Mouse (Mus musculus): Measurements from ENCODE around the gene Cd207.

Gene Cd207

GRCm38 (mm10) chr6:83677757-83678156 lies at the start of gene Cd207:
TSS of gene Cd207 (minus strand) at chr6:83677857.
- DNase-seq (ENCODE audit: low read depth, low spot score): no peak

DNA sequence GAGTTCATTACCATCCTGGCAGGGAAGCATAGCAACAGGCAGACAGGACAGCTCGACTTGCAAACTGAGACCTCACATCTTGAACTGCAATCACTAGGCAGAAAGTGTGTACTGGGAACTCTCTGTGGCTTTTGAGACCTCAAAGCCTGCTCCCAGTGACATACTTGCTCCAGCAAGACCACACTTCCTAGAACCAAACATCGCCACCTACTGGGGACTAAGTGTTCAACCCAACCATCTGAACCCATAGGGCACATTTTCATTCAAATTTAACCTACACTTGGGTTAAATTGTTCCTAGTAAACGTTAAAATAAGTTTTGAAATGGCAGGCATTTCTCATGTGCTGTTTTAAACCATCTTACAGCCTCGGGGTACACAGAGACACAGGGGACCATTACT lies 49.5 kb upstream of the Cd207 start:
- peak; percentile 14 for DNase-seq (ENCODE audit: low read depth, low spot score)

DNA sequence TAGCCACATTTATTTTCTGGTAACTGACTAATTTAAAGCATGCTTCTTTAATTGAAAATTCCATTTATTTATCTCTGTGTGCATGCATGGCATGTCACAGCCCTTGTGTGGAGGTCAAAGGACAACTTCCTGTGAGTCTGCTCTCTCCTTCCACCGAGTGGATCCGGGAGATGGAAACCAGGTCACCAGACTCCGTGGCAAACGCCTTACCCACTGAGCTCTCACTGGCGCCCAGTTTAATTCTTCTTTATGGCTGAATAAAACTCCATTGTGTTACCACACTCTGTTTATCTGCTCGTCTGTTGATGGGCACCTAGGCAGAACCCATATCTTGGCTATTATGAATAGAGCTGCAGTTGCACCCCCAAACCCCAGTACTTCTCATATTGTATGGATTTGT lies 44.9 kb upstream of the Cd207 start:
- DNase-seq (ENCODE audit: low read depth, low spot score): no peak

DNA sequence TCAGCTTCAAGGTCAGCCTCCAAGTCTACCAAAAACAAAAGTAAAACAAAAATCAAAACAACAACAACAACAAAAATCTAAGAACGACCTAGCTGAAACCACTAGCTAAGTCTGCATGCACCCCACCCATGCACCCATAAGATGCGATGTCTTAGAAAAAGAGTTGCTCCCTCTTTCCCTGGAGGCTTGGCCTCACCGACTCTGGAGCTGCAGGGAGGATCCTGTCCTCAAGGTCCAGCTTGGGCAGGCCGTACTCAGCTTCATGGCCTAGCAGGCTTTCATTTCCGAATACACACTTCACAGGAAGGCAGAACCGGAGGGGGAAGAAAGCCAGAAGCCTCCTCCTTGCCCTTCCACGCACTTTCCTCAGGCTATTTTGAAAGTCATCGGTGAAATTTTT lies 39.4 kb upstream of the Cd207 start:
- no peak for DNase-seq (ENCODE audit: low read depth, low spot score)

DNA sequence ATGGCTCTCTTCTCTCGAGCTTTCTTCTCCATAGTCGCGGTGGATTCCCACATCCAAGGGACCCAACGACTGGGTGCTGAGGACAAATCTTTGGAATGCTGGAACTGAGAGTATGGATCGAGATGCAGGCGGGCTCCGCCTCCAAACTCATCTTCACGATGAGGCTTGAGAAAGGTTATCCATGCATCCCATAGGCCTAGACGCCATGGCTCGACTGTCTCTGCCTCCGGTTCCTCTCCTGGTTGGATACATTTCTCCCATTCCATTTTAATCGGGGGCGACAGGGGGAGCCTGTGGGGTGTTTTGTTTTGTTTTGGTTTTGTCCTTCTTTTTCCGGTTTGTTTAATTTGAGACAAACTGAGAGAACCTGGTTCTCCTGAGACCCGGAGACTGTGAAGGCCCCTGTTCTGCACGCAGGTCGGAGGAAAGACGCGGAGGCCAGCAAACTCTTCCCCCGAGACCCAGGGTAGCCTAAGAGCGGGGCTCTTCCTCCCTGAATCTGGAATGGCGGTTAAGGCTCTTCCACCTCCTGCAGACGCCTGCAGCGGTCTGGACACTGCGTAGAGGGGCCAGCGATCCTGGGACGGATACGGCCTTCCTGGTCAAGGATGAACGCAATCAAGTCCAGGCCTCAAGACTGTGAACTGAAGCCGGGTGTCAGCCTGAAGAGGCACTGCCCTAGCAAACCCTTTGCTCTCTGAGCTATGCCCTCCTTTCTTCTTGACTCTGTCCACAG lies 38.0 kb upstream of the Cd207 start:
- no peak for DNase-seq (ENCODE audit: low read depth, low spot score)

- no peak for DNase-seq (ENCODE audit: low read depth, low spot score)
These were observed 36.8 kb upstream of the Cd207 start for GRCm38 (mm10) chr6:83714221-83715123.

DNA sequence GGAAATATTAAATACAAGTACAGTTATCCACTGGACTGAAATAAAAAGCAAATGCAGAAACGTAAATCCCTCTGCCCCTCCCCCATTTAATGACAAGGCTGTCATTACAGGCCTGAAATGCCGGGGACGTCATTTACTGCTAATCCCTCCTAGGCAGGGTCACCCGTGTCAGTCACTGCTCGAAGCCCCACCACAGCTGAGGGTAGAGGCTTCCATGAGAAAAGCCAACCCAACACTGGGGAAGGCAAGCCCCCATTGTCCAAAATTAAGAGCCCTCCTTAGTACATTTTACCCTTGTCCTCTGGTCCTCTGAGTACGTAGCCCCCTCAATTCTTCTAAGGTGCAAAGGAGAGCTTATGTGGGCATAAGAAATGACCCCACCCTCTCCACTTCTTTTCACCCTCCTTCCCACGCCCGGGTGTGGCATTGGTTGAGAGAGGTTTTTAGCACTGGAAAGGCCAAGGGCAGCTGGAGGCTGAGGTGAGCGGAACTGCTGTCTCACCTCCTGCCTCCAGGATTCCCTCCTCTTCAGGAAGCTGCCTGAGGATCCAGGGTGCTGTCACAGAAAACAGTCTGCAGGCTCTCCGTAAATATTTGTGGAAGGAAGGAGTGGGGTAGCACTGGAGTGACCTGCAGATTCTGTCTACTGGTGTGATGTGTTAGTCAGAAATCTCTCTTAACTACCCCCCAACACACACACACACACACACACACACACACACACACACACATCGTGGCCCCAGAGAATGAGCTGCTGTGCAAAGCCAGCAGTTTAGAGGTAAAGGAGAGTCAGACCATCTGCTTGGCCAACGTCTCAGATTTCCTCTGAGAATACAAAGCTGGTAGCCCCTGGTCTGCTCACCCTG lies 35.8 kb upstream of the Cd207 start:
- DNase-seq (ENCODE audit: low read depth, low spot score): no peak

DNA sequence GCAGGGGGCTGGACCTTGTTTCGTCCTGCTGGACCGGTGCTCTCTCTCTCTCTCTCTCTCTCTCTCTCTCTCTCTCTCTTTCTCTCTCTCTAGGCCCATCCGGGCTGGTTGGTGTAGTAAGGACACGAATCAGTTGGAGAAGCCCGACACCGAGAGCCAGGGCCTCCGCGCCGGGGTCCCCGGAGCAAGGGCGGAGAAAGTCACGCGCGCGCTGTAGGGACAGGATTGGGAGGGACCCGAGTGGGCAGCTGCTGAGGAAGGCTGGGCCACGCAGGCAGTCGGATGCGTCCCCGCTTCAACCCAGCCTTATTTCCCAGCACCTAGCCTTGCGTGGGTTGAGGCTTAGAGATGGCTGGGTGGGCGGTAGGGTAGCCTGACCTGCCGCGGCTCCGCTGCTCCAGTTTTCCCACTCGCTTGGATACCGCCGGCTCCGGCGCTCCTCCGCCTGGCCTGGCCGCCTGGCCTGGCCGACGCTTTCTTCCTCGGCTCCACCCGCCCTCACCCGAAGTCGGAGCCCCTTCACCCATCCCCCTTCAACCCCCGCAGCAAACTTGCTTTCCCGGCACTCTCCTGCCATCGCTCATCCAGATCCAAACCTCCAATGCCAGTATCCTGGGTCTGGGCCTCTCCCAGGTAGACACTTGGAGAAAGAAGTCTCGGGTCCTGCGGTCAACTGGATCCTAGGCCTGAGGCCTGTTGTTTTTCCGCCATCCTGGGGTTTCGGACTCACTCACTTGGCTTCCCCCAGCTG lies 34.2 kb upstream of the Cd207 start:
- no peak for DNase-seq (ENCODE audit: low read depth, low spot score)

- DNase-seq (ENCODE audit: low read depth, low spot score): peak; percentile 42
These were observed 33.5 kb upstream of the Cd207 start, which contains the start of gene Vax2 for GRCm38 (mm10) chr6:83711067-83711675. TSS of gene Vax2 (plus strand) at chr6:83711264.

DNA sequence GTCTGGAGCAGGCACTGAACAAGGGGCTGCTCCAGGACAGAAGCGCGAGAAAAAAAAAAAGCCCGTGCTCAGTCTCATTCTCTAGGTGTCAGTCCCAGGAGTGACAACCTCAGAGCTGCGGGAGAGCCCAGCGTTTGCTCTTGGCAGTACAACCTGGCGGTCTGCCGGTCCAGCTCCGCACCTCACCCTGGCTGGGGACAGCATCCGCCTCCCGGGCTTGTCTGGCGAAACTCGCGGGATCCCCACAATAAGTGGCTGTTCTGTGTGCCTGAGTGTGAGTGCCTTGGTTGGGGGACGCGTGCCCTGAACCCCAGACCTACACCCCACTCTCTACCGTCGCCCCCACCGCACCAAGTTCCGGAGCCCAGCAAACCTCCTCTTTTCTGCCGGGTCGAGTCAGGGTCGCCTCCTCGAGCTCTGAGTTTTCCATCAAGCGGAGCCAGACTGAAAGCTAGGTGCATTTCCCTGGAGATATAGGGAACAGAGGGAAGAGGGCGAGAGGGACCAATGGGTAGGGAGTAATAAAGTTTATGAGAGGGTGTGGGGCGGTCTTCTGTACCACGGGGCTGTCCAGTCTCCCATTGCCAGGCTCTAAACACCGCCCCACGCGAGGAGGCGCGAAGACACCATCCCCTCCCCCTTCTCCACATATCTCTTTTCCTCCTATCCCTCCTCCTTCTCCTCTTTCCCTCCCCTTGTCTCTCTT lies 32.9 kb upstream of the Cd207 start:
- no peak for DNase-seq (ENCODE audit: low read depth, low spot score)

DNA sequence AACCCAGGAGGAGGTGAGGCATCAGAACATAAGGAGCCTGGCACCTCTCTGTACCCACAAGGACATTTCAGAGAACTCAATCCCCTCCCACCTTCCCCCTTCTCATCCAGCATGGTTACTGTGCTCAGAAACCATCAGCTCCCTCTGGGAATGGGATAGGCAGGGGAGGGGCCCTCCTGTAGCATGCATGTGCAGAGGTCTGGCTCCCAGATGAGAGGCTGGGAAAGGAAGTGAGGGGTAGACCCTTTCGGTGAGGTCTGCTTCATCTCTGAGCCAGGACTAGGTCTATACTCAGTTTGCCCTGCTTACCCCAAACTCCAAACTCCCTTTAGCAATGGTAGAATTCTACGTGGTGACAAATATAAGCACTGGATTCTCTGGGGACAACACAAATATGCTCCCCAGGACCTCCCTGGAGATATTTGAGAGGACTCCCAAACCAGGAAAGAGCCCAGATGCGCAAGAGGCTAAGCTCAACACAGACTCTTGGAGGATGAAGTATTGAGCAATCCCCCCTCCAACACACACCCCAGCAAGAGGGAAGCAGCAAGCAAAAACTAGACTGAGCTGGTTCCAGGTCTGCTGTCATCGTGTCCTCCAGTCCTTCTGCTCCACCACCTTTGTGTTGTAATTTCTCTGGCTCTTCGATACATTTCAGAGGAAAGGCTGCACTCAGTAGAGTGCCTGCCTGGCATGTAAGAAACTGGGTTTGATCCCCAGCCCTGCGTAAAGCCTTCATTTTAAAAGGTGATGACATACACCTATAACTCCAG lies 30.3 kb upstream of the Cd207 start:
- no peak for DNase-seq (ENCODE audit: low read depth, low spot score)

DNA sequence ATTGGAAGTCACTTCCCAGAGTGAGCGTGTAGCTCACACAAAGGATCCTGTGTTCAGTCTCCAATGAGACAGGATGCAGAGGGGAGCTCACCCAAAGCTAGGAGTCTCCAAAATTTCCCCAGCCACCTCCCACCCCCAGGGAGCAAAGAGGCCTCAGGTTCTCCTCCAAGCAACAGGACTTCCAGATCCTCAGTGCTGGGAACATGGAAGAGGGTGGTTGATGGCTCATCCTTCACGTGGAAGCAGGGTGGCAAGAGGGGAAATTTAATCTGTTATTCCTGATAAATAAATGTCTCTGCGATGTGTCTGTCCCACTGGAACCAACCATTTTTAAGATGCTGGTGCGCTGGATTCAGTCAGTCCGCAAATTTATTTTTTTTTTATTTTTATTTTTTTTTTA lies 27.0 kb upstream of the Cd207 start:
- DNase-seq (ENCODE audit: low read depth, low spot score): no peak

GRCm38 (mm10) chr6:83704294-83704693 lies 26.6 kb upstream of the Cd207 start:
- DNase-seq (ENCODE audit: low read depth, low spot score): no peak

DNA sequence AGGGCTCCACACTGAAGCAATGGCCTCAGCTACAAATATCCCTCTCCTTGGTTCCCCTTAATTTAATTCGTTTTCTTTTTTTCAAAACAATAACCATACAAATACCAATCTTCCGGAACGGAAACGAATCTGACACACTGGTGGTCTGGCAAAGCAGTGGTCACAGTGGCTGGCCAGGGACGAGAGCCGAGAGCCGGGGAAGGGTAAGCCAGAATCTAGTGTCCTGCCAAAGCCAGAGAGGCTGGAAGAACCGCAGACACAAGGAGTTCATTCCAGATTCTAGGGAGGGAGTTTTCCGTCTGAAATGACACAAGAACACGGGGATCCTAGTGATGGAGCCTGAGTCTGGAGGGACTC lies 26.0 kb upstream of the Cd207 start:
- DNase-seq (ENCODE audit: low read depth, low spot score): no peak

GRCm38 (mm10) chr6:83703000-83703721 lies 25.5 kb upstream of the Cd207 start:
- DNase-seq (ENCODE audit: low read depth, low spot score): no peak

GRCm38 (mm10) chr6:83702146-83702999 lies 24.7 kb upstream of the Cd207 start:
- no peak for DNase-seq (ENCODE audit: low read depth, low spot score)

DNA sequence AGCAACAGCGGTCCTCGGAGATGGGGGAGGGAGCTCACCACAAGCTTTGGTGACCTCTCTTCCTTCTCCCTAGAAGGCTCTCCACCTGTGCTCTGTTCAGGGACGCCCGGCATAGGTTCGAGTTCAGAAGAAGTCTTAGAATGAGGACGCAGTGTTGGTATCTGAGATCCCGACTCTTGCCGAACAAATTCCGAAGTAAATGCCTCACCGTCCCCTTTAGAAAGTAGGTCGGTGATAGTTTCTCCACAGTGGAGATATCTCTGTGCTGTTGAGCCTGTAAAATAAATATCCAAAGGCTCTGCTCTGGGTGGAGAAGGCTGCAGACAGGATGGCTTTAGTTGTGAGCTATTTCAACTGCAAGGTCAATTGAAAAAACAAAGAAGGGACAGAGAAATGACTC lies 23.3 kb upstream of the Cd207 start:
- DNase-seq (ENCODE audit: low read depth, low spot score): no peak

DNA sequence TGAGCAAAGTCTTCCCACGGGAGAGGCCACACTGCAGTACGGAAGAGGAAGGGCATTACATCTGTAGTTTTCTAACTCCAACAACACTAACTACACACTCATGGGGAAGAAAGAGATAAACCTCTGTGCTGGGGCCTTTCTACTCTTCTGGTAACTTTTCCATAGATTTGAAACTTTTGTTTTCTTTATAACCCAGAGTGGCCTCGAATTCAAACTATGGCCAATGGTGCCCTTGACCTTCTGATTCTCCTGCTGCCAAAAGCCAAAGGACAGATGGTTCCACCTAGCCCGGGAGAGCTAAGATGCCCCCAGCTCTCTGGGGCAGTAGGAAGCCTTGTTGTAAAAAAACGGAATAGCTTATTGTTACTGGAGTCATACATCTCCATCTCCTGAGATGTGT lies 22.3 kb upstream of the Cd207 start:
- DNase-seq (ENCODE audit: low read depth, low spot score): no peak
